Mouse (Mus musculus): Measurements from ENCODE around the gene Gls2. TPM values are rescaled to one million over a fixed set of nuclear protein-coding genes. Genes with fewer than 3 reads are reported as not detected.
"Not testable (repeated sequence)": the region's sequence is repeated elsewhere in the genome, so short reads cannot be mapped to it uniquely, and the experiment has no call there.

Gls2 gene
- 1.7 TPM in 2 replicates for polyA plus RNA-seq (2014; fragmentation: Nextera tagmentation; extraction: Ambion mirVana)

GRCm38 (mm10) chr10:128194024-128194550 is at the start of gene Gls2:
Gene Gls2 (plus strand): TSS chr10:128194457.
- WGBS = under 1% methylated on average over 46 of the region's 46 CpGs
- Histone ChIP-seq H3K27ac (ENCODE audit: low read depth) (no peak within 1 kb of the TSS), H3K9ac (ENCODE audit: low read length) (peak within 1 kb of the TSS; percentile 47), H3K4me2 (ENCODE audit: low read length) (peak within 1 kb of the TSS; percentile 100), H3K27me3 (replicated peaks; ENCODE audit: control insufficient read depth, insufficient read depth, low read length) (peaks cover 18% of the 10 kb centered on the region), H3K4me1 (replicated peaks; ENCODE audit: control insufficient read depth, insufficient read depth, low read length) (peaks cover 8% of the 10 kb centered on the region), H3K9me3 (ENCODE audit: control insufficient read depth, low read length) (no peaks in the 10 kb centered on the region), H3K36me3 (ENCODE audit: control insufficient read depth, insufficient read depth, low read length) (no peaks in the 10 kb centered on the region), H3K4me3 (ENCODE audit: low read depth, low read length) (peak within 1 kb of the TSS; percentile 64)
- ATAC-seq (replicated peaks; ENCODE audit: low FRiP score, low TSS enrichment, low read depth) = peak; percentile 95
- peak; percentile 98 for DNase-seq (ENCODE audit: low spot score)

GRCm38 (mm10) chr10:128144961-128145360 is 49.3 kb upstream of the Gls2 start:
- no peak overlapping the region for H3K27ac ChIP-seq (ENCODE audit: low read depth)
- DNase-seq (ENCODE audit: low spot score) = no peak

GRCm38 (mm10) chr10:128148789-128149365 is 45.4 kb upstream of the Gls2 start:
- ATAC-seq (replicated peaks; ENCODE audit: low FRiP score, low TSS enrichment, low read depth) = no peak

More at GRCm38 (mm10) chr10:128144961-128145360, 49.3 kb upstream of the Gls2 start:
- H3K4me3 ChIP-seq (ENCODE audit: low read depth, low read length) = no peak overlapping the region
- no peak overlapping the region for H3K9ac ChIP-seq (ENCODE audit: low read length)
- no peak for ATAC-seq (replicated peaks; ENCODE audit: low FRiP score, low TSS enrichment, low read depth)
- no peak overlapping the region for H3K4me2 ChIP-seq (ENCODE audit: low read length)
- H3K36me3 ChIP-seq (ENCODE audit: control insufficient read depth, insufficient read depth, low read length) = peaks cover 42% of the 10 kb centered on the region
- H3K27me3 ChIP-seq (replicated peaks; ENCODE audit: control insufficient read depth, insufficient read depth, low read length) = no peaks in the 10 kb centered on the region
- H3K9me3 ChIP-seq (ENCODE audit: control insufficient read depth, low read length) = no peaks in the 10 kb centered on the region
- H3K4me1 ChIP-seq (replicated peaks; ENCODE audit: control insufficient read depth, insufficient read depth, low read length) = peaks cover 16% of the 10 kb centered on the region
- WGBS = 86% methylated on average over 2 of the region's 2 CpGs

GRCm38 (mm10) chr10:128149592-128149991 is 44.7 kb upstream of the Gls2 start:
- Histone ChIP-seq H3K36me3 (ENCODE audit: control insufficient read depth, insufficient read depth, low read length) (peaks cover 24% of the 10 kb centered on the region; the same call in 1 of the 2 replicates), H3K4me2 (ENCODE audit: low read length) (peak overlapping the region; percentile 32), H3K4me1 (replicated peaks; ENCODE audit: control insufficient read depth, insufficient read depth, low read length) (peaks cover 21% of the 10 kb centered on the region), H3K9ac (ENCODE audit: low read length) (peak overlapping the region; percentile 32; the same call in 1 of the 2 replicates), H3K27me3 (replicated peaks; ENCODE audit: control insufficient read depth, insufficient read depth, low read length) (no peaks in the 10 kb centered on the region), H3K9me3 (ENCODE audit: control insufficient read depth, low read length) (no peaks in the 10 kb centered on the region), H3K27ac (ENCODE audit: low read depth) (peak overlapping the region; percentile 86), H3K4me3 (ENCODE audit: low read depth, low read length) (peak overlapping the region; percentile 10; the same call in 1 of the 2 replicates)
- WGBS = 3% methylated on average over 5 of the region's 5 CpGs
- peak; percentile 95 for ATAC-seq (replicated peaks; ENCODE audit: low FRiP score, low TSS enrichment, low read depth)
- peak; percentile 89 for DNase-seq (ENCODE audit: low spot score)

More at GRCm38 (mm10) chr10:128148789-128149365, 45.4 kb upstream of the Gls2 start:
- no peaks in the 10 kb centered on the region for H3K27me3 ChIP-seq (replicated peaks; ENCODE audit: control insufficient read depth, insufficient read depth, low read length)
- peak overlapping the region; percentile 86 for H3K27ac ChIP-seq (ENCODE audit: low read depth)
- H3K9ac ChIP-seq (ENCODE audit: low read length) = peak overlapping the region; percentile 32
- H3K4me1 ChIP-seq (replicated peaks; ENCODE audit: control insufficient read depth, insufficient read depth, low read length) = peaks cover 21% of the 10 kb centered on the region
- no peak for DNase-seq (ENCODE audit: low spot score)
- peak overlapping the region; percentile 32 for H3K4me2 ChIP-seq (ENCODE audit: low read length)
- peak overlapping the region; percentile 10; the same call in 1 of the 2 replicates for H3K4me3 ChIP-seq (ENCODE audit: low read depth, low read length)
- H3K36me3 ChIP-seq (ENCODE audit: control insufficient read depth, insufficient read depth, low read length) = peaks cover 31% of the 10 kb centered on the region
- H3K9me3 ChIP-seq (ENCODE audit: control insufficient read depth, low read length) = no peaks in the 10 kb centered on the region
- 77% methylated on average over 5 of the region's 5 CpGs for WGBS

- ATAC-seq (replicated peaks; ENCODE audit: low FRiP score, low TSS enrichment, low read depth) (no peak), DNase-seq (ENCODE audit: low spot score) (no peak)
- Histone ChIP-seq H3K27me3 (replicated peaks; ENCODE audit: control insufficient read depth, insufficient read depth, low read length) (no peaks in the 10 kb centered on the region), H3K4me1 (replicated peaks; ENCODE audit: control insufficient read depth, insufficient read depth, low read length) (peaks cover 21% of the 10 kb centered on the region), H3K27ac (ENCODE audit: low read depth) (peak overlapping the region; percentile 86), H3K4me2 (ENCODE audit: low read length) (no peak overlapping the region), H3K9ac (ENCODE audit: low read length) (no peak overlapping the region), H3K4me3 (ENCODE audit: low read depth, low read length) (no peak overlapping the region), H3K9me3 (ENCODE audit: control insufficient read depth, low read length) (no peaks in the 10 kb centered on the region), H3K36me3 (ENCODE audit: control insufficient read depth, insufficient read depth, low read length) (peaks cover 15% of the 10 kb centered on the region; the same call in 1 of the 2 replicates)
- 70% methylated on average over 14 of the region's 14 CpGs for WGBS
These were observed 43.3 kb upstream of the Gls2 start for GRCm38 (mm10) chr10:128150941-128151340.

- no peak overlapping the region for H3K9ac ChIP-seq (ENCODE audit: low read length)
- 71% methylated on average over 3 of the region's 3 CpGs for WGBS
- H3K36me3 ChIP-seq (ENCODE audit: control insufficient read depth, insufficient read depth, low read length) = peaks cover 12% of the 10 kb centered on the region; the same call in 1 of the 2 replicates
- no peak overlapping the region for H3K4me2 ChIP-seq (ENCODE audit: low read length)
- no peaks in the 10 kb centered on the region for H3K27me3 ChIP-seq (replicated peaks; ENCODE audit: control insufficient read depth, insufficient read depth, low read length)
- H3K9me3 ChIP-seq (ENCODE audit: control insufficient read depth, low read length) = no peaks in the 10 kb centered on the region
- DNase-seq (ENCODE audit: low spot score) = no peak
- H3K4me3 ChIP-seq (ENCODE audit: low read depth, low read length) = no peak overlapping the region
- peaks cover 15% of the 10 kb centered on the region for H3K4me1 ChIP-seq (replicated peaks; ENCODE audit: control insufficient read depth, insufficient read depth, low read length)
- ATAC-seq (replicated peaks; ENCODE audit: low FRiP score, low TSS enrichment, low read depth) = no peak
- no peak overlapping the region for H3K27ac ChIP-seq (ENCODE audit: low read depth)
These were observed 40.3 kb upstream of the Gls2 start for GRCm38 (mm10) chr10:128153978-128154377.

- not testable (repeated sequence) for ATAC-seq (replicated peaks; ENCODE audit: low FRiP score, low TSS enrichment, low read depth); H3K36me3 ChIP-seq (ENCODE audit: control insufficient read depth, insufficient read depth, low read length)
- 65% methylated on average over 2 of the region's 3 CpGs for WGBS
These were observed 28.5 kb upstream of the Gls2 start for GRCm38 (mm10) chr10:128165726-128166125.

GRCm38 (mm10) chr10:128167091-128167490 is 27.2 kb upstream of the Gls2 start:
- DNase-seq (ENCODE audit: low spot score) (no peak), ATAC-seq (replicated peaks; ENCODE audit: low FRiP score, low TSS enrichment, low read depth) (no peak)
- H3K9ac ChIP-seq (ENCODE audit: low read length) = no peak overlapping the region
- H3K4me3 ChIP-seq (ENCODE audit: low read depth, low read length) = no peak overlapping the region
- no peak overlapping the region; the same call in 1 of the 2 replicates for H3K27ac ChIP-seq (ENCODE audit: low read depth)
- H3K9me3 ChIP-seq (ENCODE audit: control insufficient read depth, low read length) = no peaks in the 10 kb centered on the region
- H3K27me3 ChIP-seq (replicated peaks; ENCODE audit: control insufficient read depth, insufficient read depth, low read length) = no peaks in the 10 kb centered on the region
- 0 out of 2 replicates have a peak, but pooled peaks cover 4% of the 10 kb centered on the region for H3K4me1 ChIP-seq (replicated peaks; ENCODE audit: control insufficient read depth, insufficient read depth, low read length)
- no peaks in the 10 kb centered on the region for H3K36me3 ChIP-seq (ENCODE audit: control insufficient read depth, insufficient read depth, low read length)
- 28% methylated on average over 6 of the region's 6 CpGs for WGBS
- H3K4me2 ChIP-seq (ENCODE audit: low read length) = no peak overlapping the region

More at GRCm38 (mm10) chr10:128165726-128166125, 28.5 kb upstream of the Gls2 start:
- not testable (repeated sequence) for H3K4me3 ChIP-seq (ENCODE audit: low read depth, low read length); DNase-seq (ENCODE audit: low spot score); H3K27ac ChIP-seq (ENCODE audit: low read depth); H3K9me3 ChIP-seq (ENCODE audit: control insufficient read depth, low read length); H3K9ac ChIP-seq (ENCODE audit: low read length); H3K4me2 ChIP-seq (ENCODE audit: low read length); H3K27me3 ChIP-seq (replicated peaks; ENCODE audit: control insufficient read depth, insufficient read depth, low read length); H3K4me1 ChIP-seq (replicated peaks; ENCODE audit: control insufficient read depth, insufficient read depth, low read length)
